Mouse (Mus musculus): ENCODE measurements around the gene Ddc. TPM values are rescaled to one million over a fixed set of nuclear protein-coding genes. Genes with fewer than 3 reads are reported as not detected.

Gene Ddc
- total and polyA plus RNA-seq, 3 experiments: 0.07 to 0.08 TPM; not detected in 1

DNA sequence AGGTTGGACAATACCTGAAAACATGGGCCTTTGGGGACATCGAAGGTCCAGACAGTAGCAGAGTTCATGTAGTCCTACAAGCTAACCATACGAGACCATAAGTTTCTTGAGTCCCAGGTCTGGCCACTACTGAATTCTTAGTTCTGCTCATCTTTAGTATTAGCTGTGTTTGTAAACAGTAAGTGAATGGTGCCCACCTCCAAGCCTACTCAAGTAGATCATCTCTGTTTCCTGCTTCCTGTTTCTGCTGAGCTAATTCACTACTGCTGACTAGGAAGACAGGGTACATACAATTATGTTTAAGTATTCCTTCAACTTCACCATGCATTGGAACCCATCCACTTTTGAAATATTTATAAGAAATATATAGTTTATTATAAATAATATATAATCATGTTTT lies 129.9 kb downstream of the Ddc start:
- H3K9ac ChIP-seq (ENCODE audit: control insufficient read depth, low read depth, low read length, poor library complexity, severe bottlenecking): no peak overlapping the region
- H3K9me3 ChIP-seq (replicated peaks; ENCODE audit: insufficient read depth, low read length): no peaks in the 10 kb centered on the region
- no peak overlapping the region for H3K27ac ChIP-seq (ENCODE audit: control insufficient read depth, low read depth, low read length)
- no peaks in the 10 kb centered on the region for H3K79me2 ChIP-seq (ENCODE audit: control insufficient read depth, insufficient read depth, low read length, poor library complexity)
- no peaks in the 10 kb centered on the region for H3K27me3 ChIP-seq (ENCODE audit: control insufficient read depth in 1 of 2, insufficient read depth in 2 of 2, low read length in 2 of 2)
- peaks cover 2 to 35% of the 10 kb centered on the region in 2 experiments; a peak in 3 of 4 replicates for H3K36me3 ChIP-seq (ENCODE audit: control insufficient read depth in 1 of 2, insufficient read depth in 2 of 2, low read length in 2 of 2)
- 0 out of 4 replicates have a peak, but pooled peaks cover 0 to 2% of the 10 kb centered on the region in 2 experiments for H3K4me1 ChIP-seq (ENCODE audit: control insufficient read depth in 1 of 2, insufficient read depth in 2 of 2, low read length in 2 of 2)
- TF ChIP-seq RCOR1 (IDR thresholded peaks at IDR 0.05; ENCODE audit: low read depth, low read length): no peak
- no peak for TF ChIP-seq MAFK (IDR thresholded peaks at IDR 0.05; ENCODE audit: borderline replicate concordance, low read depth, low read length)
- DNase-seq (ENCODE audit: low read depth, low spot score): no peak
- H3K4me3 ChIP-seq (ENCODE audit: control insufficient read depth in 1 of 2, insufficient read depth in 1 of 2, low read depth in 2 of 2, low read length in 2 of 2): no peak overlapping the region

DNA sequence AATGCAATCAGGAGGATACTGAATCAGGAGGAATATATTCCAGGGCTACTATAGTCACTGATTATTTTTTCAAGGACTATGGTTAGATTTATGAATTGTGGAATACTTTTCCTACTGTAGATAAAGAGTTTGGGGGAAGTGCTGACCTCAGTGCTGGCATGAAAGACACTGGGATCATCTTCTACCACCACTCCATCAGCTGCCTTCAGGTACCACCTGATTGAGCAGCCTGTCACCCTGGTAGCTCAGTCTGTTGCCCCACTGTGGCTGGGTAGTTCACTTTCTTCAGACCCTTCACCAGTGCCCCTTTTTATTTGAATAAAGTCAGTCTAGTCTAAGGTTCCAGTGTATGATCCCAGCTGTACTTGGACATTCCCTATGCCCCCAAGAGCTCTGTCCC lies 131.2 kb downstream of the Ddc start:
- Histone ChIP-seq H3K36me3 (ENCODE audit: control insufficient read depth in 1 of 2, insufficient read depth in 2 of 2, low read length in 2 of 2) (peaks cover 9 to 39% of the 10 kb centered on the region in 2 experiments; a peak in 3 of 4 replicates), H3K27ac (ENCODE audit: control insufficient read depth, low read depth, low read length) (no peak overlapping the region), H3K27me3 (ENCODE audit: control insufficient read depth in 1 of 2, insufficient read depth in 2 of 2, low read length in 2 of 2) (no peaks in the 10 kb centered on the region), H3K79me2 (ENCODE audit: control insufficient read depth, insufficient read depth, low read length, poor library complexity) (no peaks in the 10 kb centered on the region), H3K4me1 (ENCODE audit: control insufficient read depth in 1 of 2, insufficient read depth in 2 of 2, low read length in 2 of 2) (peaks cover 0 to 2% of the 10 kb centered on the region in 2 experiments; a peak in 1 of 4 replicates), H3K9ac (ENCODE audit: control insufficient read depth, low read depth, low read length, poor library complexity, severe bottlenecking) (no peak overlapping the region), H3K9me3 (replicated peaks; ENCODE audit: insufficient read depth, low read length) (no peaks in the 10 kb centered on the region), H3K4me3 (ENCODE audit: control insufficient read depth in 1 of 2, insufficient read depth in 1 of 2, low read depth in 2 of 2, low read length in 2 of 2) (no peak overlapping the region)
- TF ChIP-seq HCFC1 (IDR thresholded peaks at IDR 0.05; ENCODE audit: low read depth, low read length) (no peak), MYB (IDR thresholded peaks at IDR 0.05; ENCODE audit: low read depth, low read length) (no peak), RAD21 (IDR thresholded peaks at IDR 0.05; ENCODE audit: low read depth, low read length) (no peak), TBP (IDR thresholded peaks at IDR 0.05; ENCODE audit: low read depth, low read length) (no peak), NRF1 (IDR thresholded peaks at IDR 0.05; ENCODE audit: insufficient read depth, low read depth, low read length, poor library complexity, severe bottlenecking) (no peak)
- no peak for DNase-seq (ENCODE audit: low read depth, low spot score)

DNA sequence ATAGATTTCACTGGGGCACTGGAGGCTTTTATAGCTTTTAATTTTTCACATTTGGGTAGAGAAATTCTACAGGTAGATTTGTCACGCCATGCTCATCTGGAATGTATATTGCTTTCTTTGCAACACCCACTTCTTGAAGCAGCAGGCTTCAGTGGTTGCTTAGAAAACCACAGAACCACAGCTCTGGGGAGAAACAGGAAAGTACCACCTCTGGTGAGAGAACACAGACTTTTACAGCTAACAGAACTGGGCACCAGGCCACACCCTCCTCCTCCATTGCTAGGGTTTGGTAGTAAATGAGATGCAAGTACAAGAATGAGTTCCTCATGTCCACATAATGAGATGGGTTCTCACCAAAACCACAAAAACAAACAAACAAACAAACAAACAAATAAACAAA lies 131.8 kb downstream of the Ddc start:
- no peaks in the 10 kb centered on the region for H3K79me2 ChIP-seq (ENCODE audit: control insufficient read depth, insufficient read depth, low read length, poor library complexity)
- peaks cover 0 to 2% of the 10 kb centered on the region in 2 experiments; a peak in 1 of 4 replicates for H3K4me1 ChIP-seq (ENCODE audit: control insufficient read depth in 1 of 2, insufficient read depth in 2 of 2, low read length in 2 of 2)
- no peak overlapping the region for H3K27ac ChIP-seq (ENCODE audit: control insufficient read depth, low read depth, low read length)
- peak; percentile 65 for DNase-seq (ENCODE audit: low read depth, low spot score)
- H3K9ac ChIP-seq (ENCODE audit: control insufficient read depth, low read depth, low read length, poor library complexity, severe bottlenecking): no peak overlapping the region
- TF ChIP-seq CTCF (IDR thresholded peaks at IDR 0.05 in 2 of 3, conservative IDR thresholded peaks at IDR 0.05 in 1 of 3; ENCODE audit: control insufficient read depth in 1 of 3, insufficient read depth in 1 of 3, low read depth in 2 of 3, low read length in 3 of 3, poor library complexity in 1 of 3, severe bottlenecking in 1 of 3) (no peak), E2F4 (IDR thresholded peaks at IDR 0.05; ENCODE audit: borderline replicate concordance, low read depth, low read length) (no peak), NRF1 (IDR thresholded peaks at IDR 0.05; ENCODE audit: insufficient read depth, low read depth, low read length, poor library complexity, severe bottlenecking) (no peak), SIN3A (IDR thresholded peaks at IDR 0.05; ENCODE audit: low read length) (no peak), GATA1 (IDR thresholded peaks at IDR 0.05; ENCODE audit: low read depth, low read length) (no peak; the same call in 1 of the 2 replicates), TCF12 (IDR thresholded peaks at IDR 0.05; ENCODE audit: low read depth, low read length) (no peak), MAZ (IDR thresholded peaks at IDR 0.05; ENCODE audit: low read depth, low read length) (no peak), POLR2AphosphoS2 (IDR thresholded peaks at IDR 0.05; ENCODE audit: low read length) (no peak), TAL1 (IDR thresholded peaks at IDR 0.05; ENCODE audit: low read length) (no peak), USF1 (IDR thresholded peaks at IDR 0.05; ENCODE audit: low read depth, low read length) (no peak), NELFE (IDR thresholded peaks at IDR 0.05; ENCODE audit: low read depth, low read length) (no peak), POLR2AphosphoS5 (IDR thresholded peaks at IDR 0.05; ENCODE audit: borderline replicate concordance, low read depth, low read length) (no peak), MAX (IDR thresholded peaks at IDR 0.05; ENCODE audit: low read length) (no peak), BHLHE40 (IDR thresholded peaks at IDR 0.05; ENCODE audit: borderline replicate concordance, low read depth, low read length) (no peak), RCOR1 (IDR thresholded peaks at IDR 0.05; ENCODE audit: low read depth, low read length) (no peak), CHD2 (IDR thresholded peaks at IDR 0.05; ENCODE audit: low read length) (no peak)
- no peaks in the 10 kb centered on the region for H3K27me3 ChIP-seq (ENCODE audit: control insufficient read depth in 1 of 2, insufficient read depth in 2 of 2, low read length in 2 of 2)
- no peak overlapping the region for H3K4me3 ChIP-seq (ENCODE audit: control insufficient read depth in 1 of 2, insufficient read depth in 1 of 2, low read depth in 2 of 2, low read length in 2 of 2)
- peaks cover 9 to 40% of the 10 kb centered on the region in 2 experiments; a peak in 3 of 4 replicates for H3K36me3 ChIP-seq (ENCODE audit: control insufficient read depth in 1 of 2, insufficient read depth in 2 of 2, low read length in 2 of 2)
- H3K9me3 ChIP-seq (replicated peaks; ENCODE audit: insufficient read depth, low read length): no peaks in the 10 kb centered on the region

All from MEL (cell line).